Mouse (Mus musculus) neural tube, embryonic 14.5 days (tissue): ENCODE results near the gene Grb2. TPM values are rescaled to one million over a fixed set of nuclear protein-coding genes. Genes with fewer than 3 reads are reported as not detected.

Experiments used
- ATAC-seq: fragments of 200-750 bp; cut with Nextera tagmentation; 2 replicates; pipeline ENCODE4 v1.8.0; 2017; ENCODE audit warnings: low read depth, mild to moderate bottlenecking, moderate TSS enrichment, moderate library complexity
- H3K27ac ChIP-seq: fragments of 300-500 bp; sonication (generic); 2 replicates; pipeline ENCODE4 v1.5.1; 2014; ENCODE audit warnings: low read depth, mild to moderate bottlenecking, control low read depth, low read length, moderate library complexity, mixed read lengths
- H3K27me3 ChIP-seq: fragments of 300-500 bp; sonication (generic); 2 replicates; pipeline ENCODE4 v1.6.1; 2014; ENCODE audit warnings: low read length; ENCODE audit not compliant: control insufficient read depth, insufficient read depth
- H3K36me3 ChIP-seq: fragments of 300-500 bp; sonication (generic); 2 replicates; pipeline ENCODE4 v1.6.1; 2014; ENCODE audit warnings: low read length, mixed read lengths; ENCODE audit not compliant: control insufficient read depth, insufficient read depth
- H3K4me1 ChIP-seq: fragments of 300-500 bp; sonication (generic); 2 replicates; pipeline ENCODE4 v1.6.1; 2014; ENCODE audit warnings: low read length; ENCODE audit not compliant: control insufficient read depth, insufficient read depth
- H3K4me2 ChIP-seq: fragments of 300-500 bp; sonication (generic); 2 replicates; pipeline ENCODE4 v1.6.1; 2014; ENCODE audit warnings: mild to moderate bottlenecking, low read depth, low read length, control low read depth
- H3K4me3 ChIP-seq: fragments of 300-500 bp; sonication (generic); 2 replicates; pipeline ENCODE4 v1.5.1; 2014; ENCODE audit warnings: low read depth, low read length, control low read depth, mixed read lengths
- H3K9ac ChIP-seq: fragments of 300-500 bp; sonication (generic); replicated peaks from 2 replicates; pipeline ENCODE4 v1.6.1; 2014; ENCODE audit warnings: low read depth, mild to moderate bottlenecking, control low read depth, low read length, mixed read lengths
- H3K9me3 ChIP-seq: fragments of 300-500 bp; sonication (generic); 2 replicates; pipeline ENCODE4 v1.6.1; 2016; ENCODE audit warnings: low read length; ENCODE audit not compliant: control insufficient read depth
- WGBS: fragments of 180-500 bp; shearing (Covaris S2); extraction: QIAGEN DNeasy Blood & Tissue Kit; methylation state at CpG from one replicate; pipeline ENCODE4 v1.1.7; 2014; 5-methylcytosine and 5-hydroxymethylcytosine counted together
- polyA plus RNA-seq: library from polyadenylated mRNA; unstranded; fragments of >200 nt; fragmentation: Nextera tagmentation; extraction: Ambion mirVana; gene quantifications from 2 replicates; pipeline ENCODE4 v1.2.1, GENCODE M21; 2014

Grb2 gene
- polyA plus RNA-seq, 1 experiment from 2014 or later: 126 TPM

- Histone ChIP-seq H3K36me3 (no peaks in the 10 kb centered on the region), H3K4me1 (no peaks in the 10 kb centered on the region), H3K27me3 (no peaks in the 10 kb centered on the region), H3K4me3 (no peak overlapping the region), H3K9me3 (no peaks in the 10 kb centered on the region), H3K4me2 (no peak overlapping the region), H3K9ac (no peak overlapping the region), H3K27ac (no peak overlapping the region)
- ATAC-seq: no peak
- 93% methylated on average over 6 of the region's 6 CpGs for WGBS
Measured at GRCm38 (mm10) chr11:115684877-115685276, 23.5 kb downstream of the Grb2 start.

- no peaks in the 10 kb centered on the region for H3K36me3 ChIP-seq
- no peaks in the 10 kb centered on the region for H3K9me3 ChIP-seq
- no peak overlapping the region for H3K4me2 ChIP-seq
- WGBS: 100% methylated on average over 5 of the region's 5 CpGs
- no peak for ATAC-seq
- no peaks in the 10 kb centered on the region for H3K27me3 ChIP-seq
- no peak overlapping the region for H3K27ac ChIP-seq
- H3K4me1 ChIP-seq: no peaks in the 10 kb centered on the region
- no peak overlapping the region for H3K4me3 ChIP-seq
- H3K9ac ChIP-seq: no peak overlapping the region
Measured at GRCm38 (mm10) chr11:115683326-115683725, 25.1 kb downstream of the Grb2 start.

- H3K9me3 ChIP-seq: no peaks in the 10 kb centered on the region
- H3K36me3 ChIP-seq: no peaks in the 10 kb centered on the region
- no peak overlapping the region for H3K9ac ChIP-seq
- ATAC-seq: no peak
- no peak overlapping the region for H3K4me3 ChIP-seq
- no peaks in the 10 kb centered on the region for H3K4me1 ChIP-seq
- no peak overlapping the region for H3K4me2 ChIP-seq
- 97% methylated on average over 3 of the region's 3 CpGs for WGBS
- no peak overlapping the region for H3K27ac ChIP-seq
- H3K27me3 ChIP-seq: no peaks in the 10 kb centered on the region
Measured at GRCm38 (mm10) chr11:115682411-115682810, 26.0 kb downstream of the Grb2 start.

GRCm38 (mm10) chr11:115679554-115680238 is 28.7 kb downstream of the Grb2 start:
- no peak overlapping the region for H3K4me2 ChIP-seq
- H3K9me3 ChIP-seq: no peaks in the 10 kb centered on the region
- no peak for ATAC-seq
- H3K36me3 ChIP-seq: no peaks in the 10 kb centered on the region
- WGBS: 96% methylated on average over 9 of the region's 9 CpGs
- no peaks in the 10 kb centered on the region; the same call in 1 of the 2 replicates for H3K4me1 ChIP-seq
- H3K9ac ChIP-seq: no peak overlapping the region
- H3K27me3 ChIP-seq: no peaks in the 10 kb centered on the region
- no peak overlapping the region for H3K4me3 ChIP-seq
- H3K27ac ChIP-seq: no peak overlapping the region

- 88% methylated on average over 6 of the region's 6 CpGs for WGBS
- no peak overlapping the region for H3K4me3 ChIP-seq
- no peak for ATAC-seq
Measured at GRCm38 (mm10) chr11:115678861-115679260, 29.5 kb downstream of the Grb2 start.

GRCm38 (mm10) chr11:115677511-115677910 is 30.9 kb downstream of the Grb2 start:
- no peaks in the 10 kb centered on the region for H3K9me3 ChIP-seq
- no peak overlapping the region for H3K27ac ChIP-seq
- H3K9ac ChIP-seq: no peak overlapping the region
- no peak overlapping the region for H3K4me2 ChIP-seq
- H3K36me3 ChIP-seq: no peaks in the 10 kb centered on the region
- ATAC-seq: no peak
- H3K4me1 ChIP-seq: no peaks in the 10 kb centered on the region; the same call in 1 of the 2 replicates
- whole genome bisulfite sequencing: 89% methylated on average over 3 of the region's 3 CpGs
- H3K27me3 ChIP-seq: no peaks in the 10 kb centered on the region
- no peak overlapping the region for H3K4me3 ChIP-seq

More at GRCm38 (mm10) chr11:115678861-115679260, 29.5 kb downstream of the Grb2 start:
- H3K9ac ChIP-seq: no peak overlapping the region
- H3K4me1 ChIP-seq: no peaks in the 10 kb centered on the region; the same call in 1 of the 2 replicates
- no peak overlapping the region for H3K4me2 ChIP-seq
- H3K27ac ChIP-seq: no peak overlapping the region
- no peaks in the 10 kb centered on the region for H3K9me3 ChIP-seq
- H3K27me3 ChIP-seq: no peaks in the 10 kb centered on the region
- H3K36me3 ChIP-seq: no peaks in the 10 kb centered on the region

- WGBS: 96% methylated on average over 8 of the region's 8 CpGs
- Histone ChIP-seq H3K36me3 (no peaks in the 10 kb centered on the region), H3K27me3 (no peaks in the 10 kb centered on the region), H3K27ac (no peak overlapping the region), H3K4me1 (no peaks in the 10 kb centered on the region; the same call in 1 of the 2 replicates), H3K9me3 (no peaks in the 10 kb centered on the region), H3K4me3 (no peak overlapping the region), H3K9ac (no peak overlapping the region), H3K4me2 (no peak overlapping the region)
- ATAC-seq: no peak
Measured at GRCm38 (mm10) chr11:115676738-115677137, 31.7 kb downstream of the Grb2 start.

- Histone ChIP-seq H3K4me3 (no peak overlapping the region), H3K9me3 (no peaks in the 10 kb centered on the region), H3K36me3 (no peaks in the 10 kb centered on the region), H3K9ac (no peak overlapping the region), H3K27ac (no peak overlapping the region), H3K4me1 (peaks cover 4% of the 10 kb centered on the region; the same call in 1 of the 2 replicates), H3K27me3 (no peaks in the 10 kb centered on the region), H3K4me2 (no peak overlapping the region)
- no peak for ATAC-seq
- 71% methylated on average over 9 of the region's 9 CpGs for WGBS
Measured at GRCm38 (mm10) chr11:115674235-115674865, 34.0 kb downstream of the Grb2 start.

- no peak overlapping the region for H3K9ac ChIP-seq
- no peak for ATAC-seq
- 91% methylated on average over 9 of the region's 9 CpGs for WGBS
- no peak overlapping the region for H3K4me3 ChIP-seq
- H3K27me3 ChIP-seq: no peaks in the 10 kb centered on the region
- H3K4me2 ChIP-seq: no peak overlapping the region
- H3K9me3 ChIP-seq: no peaks in the 10 kb centered on the region
- H3K36me3 ChIP-seq: no peaks in the 10 kb centered on the region
- H3K4me1 ChIP-seq: peaks cover 4% of the 10 kb centered on the region; the same call in 1 of the 2 replicates
- H3K27ac ChIP-seq: no peak overlapping the region
Measured at GRCm38 (mm10) chr11:115673471-115674234, 34.7 kb downstream of the Grb2 start.
